Mouse (Mus musculus): ENCODE measurements around the gene St8sia1.

GRCm38 (mm10) chr6:142920901-142921300 is 43.4 kb downstream of the St8sia1 start:
- TF ChIP-seq GATA1 (IDR thresholded peaks at IDR 0.05; ENCODE audit: low read length) (no peak), TAL1 (IDR thresholded peaks at IDR 0.05; ENCODE audit: low read length) (no peak)
